Mouse (Mus musculus) C2C12 (cell line): Measurements from ENCODE around the gene Nfat5. TPM values are rescaled to one million over a fixed set of nuclear protein-coding genes. Genes with fewer than 3 reads are reported as not detected.

Experiments
- H3K27me3 ChIP-seq: one replicate; pipeline ENCODE4 v1.6.1; 2011; ENCODE audit not compliant: control insufficient read depth, insufficient read depth, insufficient read length
- H3K36me3 ChIP-seq: one replicate; pipeline ENCODE4 v1.6.1; 2011; ENCODE audit not compliant: control insufficient read depth, insufficient read depth
- H3K4me3 ChIP-seq: one replicate; pipeline ENCODE4 v1.5.1; 2011; ENCODE audit warnings: mild to moderate bottlenecking, control low read depth; ENCODE audit not compliant: poor library complexity, insufficient read depth, severe bottlenecking
- H3K79me2 ChIP-seq: one replicate; pipeline ENCODE4 v1.6.1; 2011; ENCODE audit not compliant: control insufficient read depth, insufficient read depth
- H3K79me3 ChIP-seq: one replicate; pipeline ENCODE4 v1.6.1; 2011; ENCODE audit warnings: low read depth, control low read depth
- H3ac ChIP-seq: one replicate; pipeline ENCODE3; 2011; ENCODE audit warnings: low read depth; ENCODE audit not compliant: control insufficient read depth, insufficient read length
- CEBPB ChIP-seq: IDR thresholded peaks from one replicate; pipeline ENCODE4 v1.6.1; 2011; ENCODE audit warnings: low read depth, mild to moderate bottlenecking, control low read depth, moderate library complexity
- CTCF ChIP-seq: IDR thresholded peaks from one replicate; pipeline ENCODE4 v1.5.1; 2011; ENCODE audit not compliant: control insufficient read depth, insufficient read depth, insufficient read length
- FOSL1 ChIP-seq: IDR thresholded peaks from one replicate; pipeline ENCODE4 v1.8.0; 2011; ENCODE audit warnings: mild to moderate bottlenecking, low read length; ENCODE audit not compliant: poor library complexity, insufficient read depth, severe bottlenecking
- MAX ChIP-seq: IDR thresholded peaks from one replicate; pipeline ENCODE4 v1.6.1; 2011; ENCODE audit warnings: mild to moderate bottlenecking, control low read depth
- MYOD1 ChIP-seq: IDR thresholded peaks from one replicate; pipeline ENCODE4 v1.6.1; 2011; ENCODE audit warnings: low read depth; ENCODE audit not compliant: control insufficient read depth, insufficient read length
- MYOG ChIP-seq: IDR thresholded peaks from one replicate; pipeline ENCODE4 v1.6.1; 2011; ENCODE audit not compliant: control insufficient read depth, insufficient read length; ENCODE audit errors: extremely low read depth
- USF1 ChIP-seq: IDR thresholded peaks from one replicate; pipeline ENCODE4 v1.6.1; 2011; ENCODE audit warnings: low read depth, mild to moderate bottlenecking, control low read depth, moderate library complexity
- long read RNA-seq, 2 experiments: library from polyadenylated mRNA; unstranded; transcript quantifications; one replicate each; pipeline ENCODE4 v2.0.0; 2019 to 2020
- polyA plus RNA-seq: library from polyadenylated mRNA; unstranded; fragments of >200 nt; fragmentation: generic; extraction: Trizol; gene quantifications from one replicate; pipeline ENCODE4 v1.2.1, GENCODE M21; 2012; ENCODE audit warnings: missing spikeins

The Nfat5 gene
- polyA plus RNA-seq, result 13.6 TPM
- long read RNA-seq, experiment 1, full-length matches to known transcripts, result 1 of 8 reads
- long read RNA-seq, experiment 1, partial matches to known transcripts, result 0 of 8 reads
- long read RNA-seq, experiment 1, other reads (novel, unspliced or antisense), result 7 of 8 reads
- long read RNA-seq, experiment 2, full-length matches to known transcripts, result 5 of 12 reads
- long read RNA-seq, experiment 2, partial matches to known transcripts, result 2 of 12 reads
- long read RNA-seq, experiment 2, other reads (novel, unspliced or antisense), result 5 of 12 reads

- H3K36me3 ChIP-seq, result peaks cover 16% of the 10 kb centered on the region
- peaks cover 59% of the 10 kb centered on the region for H3K79me2 ChIP-seq
- TF ChIP-seq MAX, result peak; percentile 58
- TF ChIP-seq CEBPB, result no peak
- H3K4me3 ChIP-seq, result peak within 1 kb of the TSS; percentile 71
- peak within 1 kb of the TSS; percentile 95 for H3ac ChIP-seq
- H3K27me3 ChIP-seq, result no peaks in the 10 kb centered on the region
- peaks cover 47% of the 10 kb centered on the region for H3K79me3 ChIP-seq
Measured at GRCm38 (mm10) chr8:107292928-107293601, at the start of gene Nfat5. TSS of gene Nfat5 (plus strand) at chr8:107293470.

GRCm38 (mm10) chr8:107244218-107244617 is 49.1 kb upstream of the Nfat5 start:
- Histone ChIP-seq H3ac (no peak overlapping the region), H3K27me3 (no peaks in the 10 kb centered on the region), H3K79me3 (no peaks in the 10 kb centered on the region), H3K36me3 (no peaks in the 10 kb centered on the region), H3K4me3 (no peak overlapping the region), H3K79me2 (no peaks in the 10 kb centered on the region)
- peak; percentile 88 for TF ChIP-seq CEBPB
- TF ChIP-seq MYOG, result no peak
- no peak for TF ChIP-seq CTCF

DNA sequence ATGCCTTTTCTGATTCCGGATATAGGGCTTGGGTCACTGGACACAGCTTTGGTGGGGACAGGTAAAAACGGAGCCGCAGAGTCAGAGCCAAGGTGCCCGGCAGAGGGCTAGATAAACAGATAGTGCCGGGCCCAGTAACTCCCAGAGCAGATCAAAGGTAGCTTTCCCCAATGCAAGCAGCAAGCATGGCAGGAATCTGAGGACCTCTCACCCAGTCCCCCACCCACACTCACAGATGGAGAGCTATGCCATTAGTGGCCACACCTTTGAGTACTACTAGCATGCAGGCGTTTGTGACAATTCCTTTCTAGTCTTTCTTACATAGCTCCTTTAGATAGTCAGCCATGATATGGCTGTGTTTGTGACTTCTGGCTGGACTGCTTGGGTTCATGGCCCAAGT is 44.8 kb upstream of the Nfat5 start:
- H3K27me3 ChIP-seq, result no peaks in the 10 kb centered on the region
- H3ac ChIP-seq, result no peak overlapping the region
- H3K4me3 ChIP-seq, result no peak overlapping the region
- H3K79me3 ChIP-seq, result no peaks in the 10 kb centered on the region
- TF ChIP-seq USF1 (no peak), CEBPB (no peak), FOSL1 (no peak), CTCF (no peak), MAX (no peak), MYOD1 (no peak), MYOG (no peak)
- H3K36me3 ChIP-seq, result no peaks in the 10 kb centered on the region
- no peaks in the 10 kb centered on the region for H3K79me2 ChIP-seq

DNA sequence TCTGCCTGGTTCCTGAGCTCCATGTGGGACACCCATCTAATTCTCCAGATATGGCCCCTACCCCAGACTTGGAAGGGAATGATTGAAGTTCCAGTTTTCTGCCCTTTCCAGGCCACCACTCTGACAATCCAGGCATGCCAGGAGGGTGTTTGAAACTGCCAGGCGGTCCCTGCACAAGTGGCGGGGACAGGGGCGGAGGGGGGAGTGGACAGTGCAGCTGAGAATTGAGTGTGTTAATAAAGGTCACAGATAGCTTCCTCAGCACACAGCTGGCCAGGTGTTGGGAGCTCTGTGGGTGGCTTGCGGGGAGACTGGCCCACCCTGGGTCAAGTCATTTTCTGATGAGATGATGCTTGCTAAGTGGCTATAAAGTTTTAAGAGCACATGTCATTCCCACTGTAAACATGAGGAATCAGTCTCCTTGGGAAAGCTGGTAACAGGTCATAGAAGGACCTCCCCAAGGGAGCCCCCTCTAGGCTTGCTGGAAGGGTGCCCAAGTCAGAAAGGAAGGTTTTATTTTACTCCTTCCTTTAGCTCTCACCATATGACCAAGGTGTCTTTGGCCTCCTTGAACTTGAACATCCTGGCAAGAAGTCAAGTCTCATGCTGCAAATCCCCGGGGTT is 41.7 kb upstream of the Nfat5 start:
- Histone ChIP-seq H3ac (no peak overlapping the region), H3K27me3 (no peaks in the 10 kb centered on the region), H3K79me3 (no peaks in the 10 kb centered on the region), H3K36me3 (no peaks in the 10 kb centered on the region), H3K79me2 (no peaks in the 10 kb centered on the region), H3K4me3 (no peak overlapping the region)
- TF ChIP-seq MYOG, result no peak
- TF ChIP-seq MYOD1, result no peak
- TF ChIP-seq CEBPB, result no peak
- no peak for TF ChIP-seq CTCF
- TF ChIP-seq FOSL1, result no peak
- TF ChIP-seq USF1, result no peak
- TF ChIP-seq MAX, result no peak

DNA sequence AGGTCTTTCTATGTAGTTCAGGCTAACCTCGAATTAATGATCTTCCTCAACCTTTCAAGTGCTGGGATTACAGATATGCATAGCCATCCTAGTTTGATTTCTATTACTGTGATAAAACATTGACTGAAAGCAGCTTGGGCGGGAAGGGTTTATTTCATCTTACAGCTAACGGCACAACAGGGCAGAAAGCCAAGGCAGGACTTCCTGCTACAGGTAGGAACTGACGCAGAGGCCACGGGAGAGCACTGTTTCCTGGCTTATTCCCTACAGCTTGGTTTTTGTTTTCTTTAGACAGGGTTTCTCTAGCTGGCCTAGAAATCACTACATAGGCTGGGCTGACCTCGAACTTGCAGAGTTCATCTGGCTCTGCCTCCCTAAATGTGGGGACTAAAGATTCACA is 40.1 kb upstream of the Nfat5 start:
- H3ac ChIP-seq, result no peak overlapping the region
- H3K79me3 ChIP-seq, result no peaks in the 10 kb centered on the region
- TF ChIP-seq MYOD1 (no peak), MAX (no peak)
- H3K4me3 ChIP-seq, result no peak overlapping the region
- H3K79me2 ChIP-seq, result no peaks in the 10 kb centered on the region
- no peaks in the 10 kb centered on the region for H3K36me3 ChIP-seq
- no peaks in the 10 kb centered on the region for H3K27me3 ChIP-seq

- no peaks in the 10 kb centered on the region for H3K79me3 ChIP-seq
- no peak overlapping the region for H3K4me3 ChIP-seq
- peak; percentile 18 for TF ChIP-seq MAX
- TF ChIP-seq USF1, result no peak
- H3K79me2 ChIP-seq, result no peaks in the 10 kb centered on the region
- no peaks in the 10 kb centered on the region for H3K36me3 ChIP-seq
- no peaks in the 10 kb centered on the region for H3K27me3 ChIP-seq
- H3ac ChIP-seq, result no peak overlapping the region
Measured at GRCm38 (mm10) chr8:107254403-107254802, 38.9 kb upstream of the Nfat5 start.
